Mouse (Mus musculus) embryonic facial prominence, embryonic 11.5 days (tissue): ENCODE data around the gene Olfr215. TPM values are rescaled to one million over a fixed set of nuclear protein-coding genes. Genes with fewer than 3 reads are reported as not detected.
A peak's percentile ranks its signal among the peaks of the same experiment; 100 is the strongest.
"Not testable (repeated sequence)": the region's sequence is repeated elsewhere in the genome, so short reads cannot be mapped to it uniquely, and the experiment has no call there.

ENCODE experiments used
- ATAC-seq: fragments of 200-750 bp; cut with Nextera tagmentation; replicated peaks from 2 replicates; pipeline ENCODE4 v1.8.0; 2017; ENCODE audit warnings: low read depth; ENCODE audit not compliant: insufficient number of reproducible peaks, low FRiP score, low TSS enrichment
- DNase-seq: peaks from one replicate; pipeline ENCODE4 v3.0.0-alpha.2; 2015; ENCODE audit warnings: low spot score
- H3K27ac ChIP-seq: fragments of 300-500 bp; sonication (generic); replicated peaks from 2 replicates; pipeline ENCODE4 v1.5.1; 2014; ENCODE audit warnings: mild to moderate bottlenecking, low read depth, low read length, control low read depth
- H3K27me3 ChIP-seq: fragments of 300-500 bp; sonication (generic); 2 replicates; pipeline ENCODE4 v1.6.1; 2014; ENCODE audit warnings: mild to moderate bottlenecking, low read length, moderate library complexity, mixed read lengths; ENCODE audit not compliant: control insufficient read depth, insufficient read depth
- H3K36me3 ChIP-seq: fragments of 300-500 bp; sonication (generic); replicated peaks from 2 replicates; pipeline ENCODE4 v1.6.1; 2014; ENCODE audit warnings: low read depth, mild to moderate bottlenecking, low read length, moderate library complexity, mixed read lengths; ENCODE audit not compliant: control insufficient read depth, insufficient read depth
- H3K4me1 ChIP-seq: fragments of 300-500 bp; sonication (generic); 2 replicates; pipeline ENCODE4 v1.6.1; 2014; ENCODE audit warnings: low read length, mixed read lengths; ENCODE audit not compliant: control insufficient read depth, insufficient read depth
- H3K4me2 ChIP-seq: fragments of 300-500 bp; sonication (generic); 2 replicates; pipeline ENCODE4 v1.6.1; 2014; ENCODE audit warnings: low read depth, mild to moderate bottlenecking, control low read depth, low read length, moderate library complexity
- H3K4me3 ChIP-seq: fragments of 300-500 bp; sonication (generic); 2 replicates; pipeline ENCODE4 v1.5.1; 2014; ENCODE audit warnings: low read depth, low read length, control low read depth
- H3K9ac ChIP-seq: fragments of 300-500 bp; sonication (generic); replicated peaks from 2 replicates; pipeline ENCODE4 v1.6.1; 2014; ENCODE audit warnings: mild to moderate bottlenecking, control low read depth, low read length
- H3K9me3 ChIP-seq: fragments of 300-500 bp; sonication (generic); replicated peaks from 2 replicates; pipeline ENCODE4 v1.6.1; 2016; ENCODE audit warnings: mild to moderate bottlenecking, low read length, inconsistent platforms, mixed read lengths; ENCODE audit not compliant: control insufficient read depth
- WGBS: fragments of 180-500 bp; shearing (Covaris S2); extraction: QIAGEN DNeasy Blood & Tissue Kit; methylation state at CpG from one replicate; pipeline ENCODE4 v1.1.7; 2014; 5-methylcytosine and 5-hydroxymethylcytosine counted together
- polyA plus RNA-seq: library from polyadenylated mRNA; unstranded; fragments of >200 nt; fragmentation: Nextera tagmentation; extraction: Ambion mirVana; gene quantifications from 2 replicates; pipeline ENCODE4 v1.2.1, GENCODE M21; 2014

The Olfr215 gene
- polyA plus RNA-seq, result not detected in 2 replicates

DNA sequence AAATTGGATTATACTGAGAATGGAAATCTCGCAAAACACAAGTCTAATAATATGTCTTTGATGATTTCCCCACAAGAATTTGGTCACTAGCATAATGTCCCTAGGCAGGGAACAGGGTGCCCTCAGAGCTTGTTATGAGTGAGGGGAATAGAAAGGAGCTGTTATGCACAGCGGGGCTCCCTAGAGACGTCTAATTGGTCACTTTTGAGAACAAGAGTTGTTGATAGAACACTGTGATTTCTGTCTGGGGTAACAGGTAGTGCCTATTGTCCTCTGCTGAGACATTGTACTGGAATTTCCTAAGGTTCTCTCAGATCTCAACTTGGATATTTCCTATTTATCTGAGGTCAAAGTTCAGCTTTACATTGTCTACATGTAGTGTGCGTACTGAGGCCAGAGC is at the start of gene Olfr215:
TSS of gene Olfr215 (minus strand) at position 101 of the 400 bp plus-strand sequence.
- DNase-seq (no peak), ATAC-seq (no peak)
- Histone ChIP-seq H3K27me3 (no peaks in the 10 kb centered on the region), H3K36me3 (no peaks in the 10 kb centered on the region), H3K4me1 (no peaks in the 10 kb centered on the region), H3K9ac (no peak within 1 kb of the TSS), H3K4me2 (no peak within 1 kb of the TSS), H3K27ac (no peak within 1 kb of the TSS), H3K4me3 (no peak within 1 kb of the TSS), H3K9me3 (no peaks in the 10 kb centered on the region)
- 65% methylated on average over 4 of the region's 4 CpGs for WGBS

DNA sequence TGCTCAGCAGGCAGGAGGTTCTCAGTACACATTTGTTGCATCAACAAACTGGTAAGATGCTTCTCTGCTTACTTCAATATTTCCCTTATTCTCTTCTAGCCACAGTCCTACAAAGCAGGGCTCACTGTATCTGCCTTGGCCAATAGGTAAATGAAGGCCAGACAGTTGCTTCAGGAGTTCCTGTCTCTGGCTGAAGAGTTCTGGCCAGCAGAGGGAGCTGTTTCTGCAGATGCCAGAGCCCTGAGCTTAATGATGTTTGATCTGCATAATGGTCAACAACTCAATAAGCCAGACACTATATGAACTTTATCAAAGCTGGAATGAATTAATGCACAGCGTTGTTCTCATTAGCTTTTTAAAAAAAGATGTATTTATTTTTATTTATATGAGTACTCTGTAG is 48.1 kb upstream of the Olfr215 start:
- Histone ChIP-seq H3K4me2 (no peak overlapping the region), H3K9me3 (no peaks in the 10 kb centered on the region), H3K4me1 (no peaks in the 10 kb centered on the region), H3K9ac (no peak overlapping the region), H3K27me3 (no peaks in the 10 kb centered on the region), H3K36me3 (no peaks in the 10 kb centered on the region), H3K4me3 (no peak overlapping the region), H3K27ac (no peak overlapping the region)
- 50% methylated on average over 1 of the region's 1 CpGs for WGBS
- peak; percentile 77 for DNase-seq
- ATAC-seq, result no peak

DNA sequence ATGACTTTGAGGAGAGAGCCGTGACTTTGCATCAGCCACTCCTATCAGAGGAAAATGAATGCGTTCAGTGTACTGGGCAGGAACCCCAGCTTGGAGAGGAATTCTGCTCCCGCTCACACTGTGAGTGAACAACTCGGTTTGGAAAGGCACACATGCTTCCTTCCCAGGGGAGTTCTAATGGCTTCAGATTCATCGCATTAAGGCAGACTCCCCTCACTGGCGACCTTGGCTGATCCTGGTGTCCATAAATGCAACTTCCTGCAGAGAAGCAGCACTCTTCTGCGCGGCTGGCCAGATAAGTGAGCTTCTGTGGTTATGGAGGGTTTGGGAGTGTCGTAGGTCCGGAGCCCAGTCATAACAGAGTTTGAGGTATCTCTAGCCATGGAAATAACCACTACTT is 45.8 kb upstream of the Olfr215 start:
- Histone ChIP-seq H3K9ac (no peak overlapping the region), H3K27me3 (no peaks in the 10 kb centered on the region), H3K4me3 (no peak overlapping the region), H3K4me2 (no peak overlapping the region), H3K4me1 (no peaks in the 10 kb centered on the region), H3K36me3 (no peaks in the 10 kb centered on the region; the same call in 1 of the 2 replicates), H3K27ac (no peak overlapping the region), H3K9me3 (no peaks in the 10 kb centered on the region)
- DNase-seq (no peak), ATAC-seq (no peak)
- WGBS, result 89% methylated on average over 10 of the region's 10 CpGs

DNA sequence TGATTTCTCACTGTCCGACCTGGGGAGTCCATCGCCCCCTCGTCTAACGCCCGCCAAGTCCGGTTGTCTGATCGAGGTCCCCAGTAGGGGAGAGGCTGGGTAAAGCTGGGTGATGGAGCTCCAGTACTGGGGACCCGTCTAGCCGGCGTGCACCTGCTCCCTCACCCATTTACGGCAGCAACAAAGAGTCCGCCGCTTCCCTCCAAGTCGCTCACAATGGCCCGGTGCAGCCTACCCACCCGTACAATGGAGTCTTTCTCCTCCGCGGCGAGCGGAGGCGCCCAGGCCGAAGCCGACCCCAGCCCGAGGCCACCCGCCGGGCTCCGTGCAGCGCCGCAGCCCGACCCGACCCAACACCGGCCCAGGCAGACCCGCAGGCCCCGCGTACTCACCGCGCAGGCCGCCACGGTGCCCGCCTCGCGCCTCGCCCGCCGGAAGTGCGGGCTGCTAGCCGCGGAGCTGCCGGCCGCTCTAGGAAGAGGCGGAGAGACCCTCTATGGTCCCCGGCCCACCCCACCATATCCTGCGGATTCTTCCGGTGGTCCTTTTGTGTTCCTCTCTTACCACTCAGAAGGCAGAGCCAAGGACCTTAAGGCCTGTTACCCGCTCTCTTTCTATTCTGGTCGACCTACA is 44.7 kb upstream of the Olfr215 start, which contains the start of gene Zfp422:
TSS of gene Zfp422 (minus strand) at position 461 of the 633 bp plus-strand sequence.
- H3K4me2 ChIP-seq, result peak within 1 kb of the TSS; percentile 57
- peak; percentile 92 for ATAC-seq
- peak within 1 kb of the TSS; percentile 98 for H3K9ac ChIP-seq
- H3K27ac ChIP-seq, result peak within 1 kb of the TSS; percentile 82
- no peaks in the 10 kb centered on the region for H3K4me1 ChIP-seq
- no peaks in the 10 kb centered on the region; the same call in 1 of the 2 replicates for H3K36me3 ChIP-seq
- under 1% methylated on average over 30 of the region's 56 CpGs for WGBS
- no peaks in the 10 kb centered on the region for H3K27me3 ChIP-seq
- DNase-seq, result peak; percentile 89
- no peaks in the 10 kb centered on the region for H3K9me3 ChIP-seq
- H3K4me3 ChIP-seq, result peak within 1 kb of the TSS; percentile 82

DNA sequence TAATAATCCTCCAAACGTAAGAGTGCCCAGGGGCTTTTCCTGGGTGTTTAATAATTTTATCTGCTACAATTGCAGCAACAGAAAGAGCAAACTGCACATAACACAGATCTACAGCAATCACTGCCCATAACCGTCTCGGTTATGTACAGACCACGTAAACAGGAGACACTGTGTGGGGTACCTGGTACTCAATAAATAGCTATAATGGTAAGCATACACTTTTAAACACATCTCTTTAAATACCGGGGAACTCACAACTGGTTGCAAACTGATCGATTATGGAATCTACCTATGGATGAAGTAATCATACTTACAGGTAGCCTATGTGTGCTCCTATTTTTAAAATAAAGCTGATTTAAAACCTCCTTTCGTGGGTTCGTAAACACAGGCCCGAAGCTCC is 44.1 kb upstream of the Olfr215 start:
- Histone ChIP-seq H3K4me3 (peak overlapping the region; percentile 82), H3K4me1 (no peaks in the 10 kb centered on the region), H3K27me3 (no peaks in the 10 kb centered on the region), H3K27ac (0 out of 2 replicates have a peak overlapping the region, but pooled peaks have one; percentile 82), H3K9me3 (no peaks in the 10 kb centered on the region), H3K36me3 (no peaks in the 10 kb centered on the region; the same call in 1 of the 2 replicates), H3K9ac (peak overlapping the region; percentile 98), H3K4me2 (peak overlapping the region; percentile 57)
- WGBS, result 19% methylated on average over 9 of the region's 9 CpGs
- no peak for ATAC-seq
- no peak for DNase-seq

DNA sequence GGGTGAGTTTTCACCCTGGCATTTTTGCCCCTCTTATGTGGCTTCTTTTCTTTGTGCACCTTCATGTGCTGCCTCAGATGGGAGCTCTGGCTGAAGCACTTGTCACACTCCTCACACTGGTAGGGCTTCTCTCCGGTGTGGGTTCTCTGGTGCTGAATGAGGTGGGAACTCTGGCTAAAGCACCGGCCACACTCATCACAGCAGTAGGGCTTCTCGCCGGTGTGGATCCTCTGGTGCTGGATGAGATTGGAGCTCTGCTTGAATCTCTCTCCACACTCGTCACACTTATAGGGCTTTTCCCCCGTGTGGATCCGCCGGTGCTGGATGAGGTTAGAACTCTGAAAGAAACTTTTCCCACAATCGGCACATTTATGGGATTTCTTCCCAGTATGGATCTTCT is 42.4 kb upstream of the Olfr215 start:
- not testable (repeated sequence) for H3K27me3 ChIP-seq, ATAC-seq, H3K4me1 ChIP-seq, H3K4me3 ChIP-seq, H3K9me3 ChIP-seq, DNase-seq, H3K9ac ChIP-seq, H3K36me3 ChIP-seq, H3K27ac ChIP-seq, H3K4me2 ChIP-seq
- 93% methylated on average over 9 of the region's 9 CpGs for WGBS

DNA sequence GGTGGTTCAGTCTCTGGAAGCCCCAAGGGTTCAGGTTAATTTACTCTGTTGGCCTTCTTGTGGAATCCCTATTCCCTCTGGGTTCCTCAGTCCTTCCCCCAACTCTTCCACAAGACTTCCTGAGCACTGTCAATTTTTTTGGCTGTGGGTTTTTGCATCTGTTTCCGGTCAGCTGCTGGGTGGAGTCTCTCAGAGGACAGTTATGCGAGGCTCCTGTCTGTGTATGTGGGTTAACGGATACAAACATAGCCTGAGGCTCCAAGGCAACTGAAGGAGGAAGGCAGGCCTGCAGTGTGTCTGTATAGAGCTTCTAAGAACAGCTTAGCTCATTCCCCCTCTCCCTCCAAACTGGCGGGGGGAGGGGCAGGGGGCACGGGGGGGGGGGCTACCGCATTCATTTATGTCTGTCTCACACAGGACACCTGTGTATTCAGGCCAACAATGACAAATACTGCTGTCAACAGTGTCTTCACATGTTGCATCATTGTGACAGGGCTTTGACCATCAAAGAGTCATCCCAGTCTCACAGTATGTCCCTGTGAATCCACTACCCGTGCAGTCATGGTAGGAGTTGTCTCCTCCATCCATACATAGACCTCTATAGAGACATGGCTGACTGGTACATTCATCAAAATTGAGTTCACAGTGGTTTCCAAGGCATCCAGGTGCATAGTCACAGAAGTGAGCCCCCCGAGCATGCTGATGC is 37.5 kb upstream of the Olfr215 start:
- ATAC-seq, result no peak
- no peak overlapping the region for H3K27ac ChIP-seq

DNA sequence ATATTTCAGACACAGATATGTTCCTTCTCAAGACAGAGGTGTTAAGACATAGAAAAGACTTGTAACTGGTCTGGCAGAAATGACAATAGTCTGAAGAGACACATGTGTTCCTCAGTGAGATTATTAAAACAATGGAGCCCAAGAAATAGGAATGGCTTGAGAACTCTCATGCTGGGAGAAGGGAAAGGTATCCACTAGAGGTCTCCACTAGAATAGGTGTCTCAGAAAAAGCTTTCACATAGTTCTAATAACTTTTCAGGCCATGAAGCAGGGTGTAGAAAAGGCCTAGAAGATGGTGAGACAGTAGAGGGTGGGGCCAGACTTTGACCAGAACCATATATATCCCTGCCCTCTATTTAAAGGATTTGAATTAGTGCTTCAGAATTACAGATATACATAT is 34.1 kb upstream of the Olfr215 start:
- ATAC-seq (no peak), DNase-seq (no peak)
- Histone ChIP-seq H3K4me3 (no peak overlapping the region), H3K36me3 (no peaks in the 10 kb centered on the region), H3K9me3 (no peaks in the 10 kb centered on the region), H3K4me1 (no peaks in the 10 kb centered on the region), H3K27ac (no peak overlapping the region), H3K27me3 (no peaks in the 10 kb centered on the region), H3K4me2 (no peak overlapping the region), H3K9ac (no peak overlapping the region)

More for the DNA sequence above, 37.5 kb upstream of the Olfr215 start:
- Histone ChIP-seq H3K9me3 (no peaks in the 10 kb centered on the region), H3K9ac (no peak overlapping the region), H3K4me2 (no peak overlapping the region), H3K27me3 (no peaks in the 10 kb centered on the region), H3K4me1 (no peaks in the 10 kb centered on the region), H3K4me3 (no peak overlapping the region), H3K36me3 (no peaks in the 10 kb centered on the region; the same call in 1 of the 2 replicates)
- no peak for DNase-seq
- 51% methylated on average over 8 of the region's 8 CpGs for WGBS
